Comparison of ENCODE assay signal across 8 mouse cellular contexts in genomic region chr17:28350466-28351352, GRCm38 (mm10). TPM values are rescaled to one million over a fixed set of nuclear protein-coding genes. Genes with fewer than 3 reads are reported as not detected.
DNase-seq lines count a peak whose midpoint lies in the region; ATAC-seq and TF ChIP-seq lines count a peak whose summit lies in the region.

Gene Tead3 (minus strand): TSS chr17:28350817.

- TF ChIP-seq CTCF in lung, postnatal 0 days (IDR thresholded peaks at IDR 0.05): peak; percentile 35

- peaks cover 20% of the 10 kb centered on the region; the same call in 1 of the 2 replicates for H3K4me1 ChIP-seq in lung, postnatal 0 days (ENCODE audit: insufficient read depth, low read depth, low read length)

- no peaks in the 10 kb centered on the region for H3K36me3 ChIP-seq in lung, postnatal 0 days (ENCODE audit: insufficient read depth, low read length)

- H3K27me3 ChIP-seq in lung, postnatal 0 days (replicated peaks; ENCODE audit: insufficient read depth, low read length): no peaks in the 10 kb centered on the region

- peak within 1 kb of the TSS; percentile 97 for H3K9ac ChIP-seq in lung, postnatal 0 days (replicated peaks; ENCODE audit: low read depth)

- peak within 1 kb of the TSS; percentile 98 for H3K27ac ChIP-seq in lung, postnatal 0 days (ENCODE audit: low read length)

- peak within 1 kb of the TSS; percentile 76 for H3K4me3 ChIP-seq in lung, postnatal 0 days (ENCODE audit: low read depth, low read length)

- TF ChIP-seq EP300 in lung, postnatal 0 days (IDR thresholded peaks at IDR 0.05): peak; percentile 51; the same call in 1 of the 2 replicates

- WGBS in lung, postnatal 0 days: under 1% methylated on average over 37 of the region's 73 CpGs

- ATAC-seq in lung, postnatal 0 days: peak; percentile 88

- peak within 1 kb of the TSS; percentile 75 for H3K4me2 ChIP-seq in lung, postnatal 0 days (replicated peaks; ENCODE audit: low read depth, low read length)

- H3K9me3 ChIP-seq in lung, postnatal 0 days (ENCODE audit: low read length): no peaks in the 10 kb centered on the region

- DNase-seq in layer of hippocampus, postnatal 10 days (ENCODE audit: low spot score in 2 of 2): peak; percentile 70 to 79
- no peak for DNase-seq in layer of hippocampus, adult 9-10 months (ENCODE audit: low spot score)
- DNase-seq in embryo, embryonic 11.5 days (ENCODE audit: low read depth, low spot score): peak; percentile 60
- DNase-seq in heart, adult 9 months (ENCODE audit: low spot score in 2 of 2): peak; percentile 74
- peak; percentile 76 to 77 for DNase-seq in kidney, adult 8-10 months
- peak; percentile 96 for DNase-seq in lung, postnatal 0 days (ENCODE audit: low spot score)
- DNase-seq in ovary, postnatal 36 days (ENCODE audit: low spot score): peak; percentile 82
- peak; percentile 80 for DNase-seq in urinary bladder, postnatal 25 days (ENCODE audit: low spot score)

RNA-seq across cellular contexts. Expression of gene Tead3, which starts in this region (rescaled TPM):
- total RNA-seq in layer of hippocampus, postnatal 10 days (2021): 1 to 10 TPM; 5.6 to 6.1 TPM
- polyA plus RNA-seq in lung, postnatal 0 days (2015; fragmentation: Nextera tagmentation; extraction: Ambion mirVana): 9.7 and 11.4 TPM in 2 replicates
